Mouse (Mus musculus): ENCODE measurements around the gene Slc43a2.

Slc43a2 gene

DNA sequence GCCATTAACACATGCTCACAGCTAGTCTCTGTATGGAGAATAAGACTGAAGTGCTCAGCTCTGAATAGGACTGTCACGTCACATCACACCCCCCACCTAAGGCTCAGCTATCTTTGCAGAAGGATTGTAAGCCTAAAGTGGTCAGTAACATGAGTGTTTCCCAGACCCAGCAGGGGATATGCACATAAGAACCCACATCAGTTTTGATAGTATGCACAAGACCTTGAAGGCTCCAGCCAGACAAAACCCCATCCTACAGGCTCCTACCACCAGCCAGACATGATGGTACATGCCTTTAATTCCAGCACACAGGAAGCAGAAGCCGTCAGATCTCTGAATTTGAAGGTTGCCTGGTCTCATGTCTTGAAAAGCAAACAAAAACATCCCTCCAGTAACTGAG, 78.5 kb downstream of the Slc43a2 start:
- DNase-seq, result no peak

DNA sequence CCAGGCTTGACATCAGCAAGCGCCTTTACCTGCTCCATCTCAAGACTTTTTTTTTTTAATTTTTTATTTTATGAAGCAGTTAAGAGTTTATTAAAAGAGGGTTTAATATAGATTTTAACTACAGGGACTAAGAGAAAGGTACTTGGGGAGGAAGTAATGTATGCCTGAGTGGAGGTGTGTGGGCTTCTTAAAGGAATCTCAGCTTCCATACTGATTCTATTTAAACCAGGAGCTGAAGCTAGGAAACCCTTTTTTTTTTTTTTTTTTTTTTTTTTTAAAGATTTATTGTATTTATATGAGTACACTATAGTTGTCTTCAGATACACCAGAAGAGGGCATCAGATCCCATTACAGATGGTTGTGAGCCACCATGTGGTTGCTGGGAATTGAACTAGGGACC, 83.3 kb downstream of the Slc43a2 start:
- no peak for DNase-seq

- DNase-seq, result no peak
Measured at GRCm38 (mm10) chr11:75615556-75615955, 84.1 kb downstream of the Slc43a2 start.

DNA sequence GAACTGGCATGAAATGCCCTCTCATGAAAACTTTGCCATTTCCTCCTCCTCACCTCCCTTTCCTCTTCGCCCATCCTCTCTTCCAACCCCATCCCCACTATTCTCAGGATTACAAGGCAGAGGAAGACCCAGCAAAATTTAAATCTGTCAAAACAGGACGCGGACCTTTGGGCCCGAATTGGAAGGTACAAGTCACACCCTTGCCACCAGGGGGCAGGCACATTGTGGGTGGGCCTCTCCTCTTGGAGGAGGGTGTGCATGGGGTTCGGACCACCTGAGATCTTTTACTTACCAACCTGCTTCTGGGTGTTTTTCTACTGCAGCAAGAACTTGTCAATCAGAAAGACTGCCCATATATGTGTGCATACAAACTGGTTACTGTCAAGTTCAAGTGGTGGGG, 87.6 kb downstream of the Slc43a2 start:
- peak; percentile 60 for DNase-seq

DNA sequence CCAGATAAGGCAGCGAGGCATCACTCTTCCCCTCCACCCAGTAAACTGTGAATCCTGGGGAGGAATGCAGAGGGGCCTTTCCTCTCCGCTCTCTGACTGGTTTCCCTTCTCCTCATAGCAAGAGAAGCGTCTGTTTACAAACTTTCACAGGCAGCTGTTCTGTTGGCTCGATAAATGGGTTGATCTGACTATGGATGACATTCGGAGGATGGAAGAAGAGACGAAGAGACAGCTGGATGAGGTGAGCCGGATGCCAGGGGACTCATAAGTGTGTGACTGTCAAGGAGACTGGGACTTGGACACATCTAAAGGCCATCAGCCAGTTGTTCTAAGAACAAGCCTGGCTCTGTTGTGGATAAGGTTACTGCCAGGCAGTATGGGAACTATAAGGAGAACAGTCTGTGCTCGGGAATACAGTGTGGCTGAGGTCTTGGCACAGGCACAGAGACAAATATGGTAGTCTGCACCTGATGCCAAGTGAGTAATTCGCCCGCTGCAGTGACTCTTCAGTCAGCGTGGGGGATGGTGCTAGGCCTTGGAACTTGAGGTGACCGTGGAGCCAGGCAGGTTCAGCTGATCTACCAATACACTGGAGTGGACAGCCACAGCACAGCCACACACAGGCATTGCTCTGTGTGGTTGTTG, 88.8 kb downstream of the Slc43a2 start:
- no peak for DNase-seq

GRCm38 (mm10) chr11:75621426-75621825, 89.9 kb downstream of the Slc43a2 start:
- no peak for DNase-seq

DNA sequence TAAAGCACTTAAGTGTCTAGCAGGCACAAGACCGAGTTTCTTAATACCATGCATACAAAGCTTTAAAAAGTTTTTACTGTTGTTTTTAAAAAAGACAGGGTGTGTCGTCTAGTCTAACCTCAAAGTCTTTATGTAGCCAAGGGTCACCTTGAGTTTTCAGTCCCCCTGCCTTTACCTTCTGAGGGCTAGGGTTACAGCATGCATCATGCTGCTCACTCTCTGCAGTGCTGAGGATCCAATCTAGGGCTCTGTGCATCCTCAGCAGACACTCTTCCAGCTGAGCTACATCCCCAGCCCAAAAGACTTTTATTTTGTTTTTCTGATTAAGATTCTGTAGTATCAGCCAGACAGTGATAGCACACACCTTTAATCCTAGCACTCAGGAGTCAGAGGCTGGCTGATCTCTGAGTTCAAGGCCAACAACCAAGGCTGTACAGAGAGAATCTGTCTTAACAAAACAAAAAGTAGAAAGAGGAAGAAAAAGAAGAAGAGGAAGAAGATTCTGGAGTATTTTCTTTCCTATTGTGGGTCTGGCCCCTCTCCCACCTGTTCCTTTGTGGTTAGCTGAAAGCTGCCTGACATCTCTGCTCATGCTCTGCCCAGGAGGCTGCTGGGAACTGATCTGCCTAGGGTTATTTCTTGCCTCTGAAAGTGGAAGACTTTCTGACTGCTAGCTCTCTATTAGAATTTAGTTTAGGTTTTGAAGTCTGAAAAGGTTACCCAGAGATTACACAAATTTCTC, 91.3 kb downstream of the Slc43a2 start:
- DNase-seq, result peak; percentile 55

DNA sequence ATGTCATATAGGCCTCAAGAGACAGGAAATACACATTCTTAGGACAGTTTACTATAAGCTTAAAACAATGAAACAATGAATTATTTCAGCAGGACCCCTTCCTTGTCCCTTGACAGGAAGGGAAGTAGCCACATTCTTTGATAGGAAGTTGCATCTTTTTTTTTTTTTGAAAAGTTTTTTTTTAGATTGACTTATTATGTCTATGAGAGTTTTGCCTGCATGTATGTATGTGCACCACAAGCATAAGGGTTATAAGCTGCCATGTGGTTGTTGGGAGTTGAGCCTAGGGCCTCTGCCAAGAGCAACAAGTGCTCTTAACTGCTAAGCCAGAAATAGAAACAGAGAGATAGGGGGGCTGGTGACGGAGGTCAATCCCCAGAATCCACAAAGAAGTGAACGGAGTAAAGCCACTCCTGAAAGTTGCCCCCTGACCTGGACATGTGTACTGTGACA, 92.6 kb downstream of the Slc43a2 start:
- no peak for DNase-seq

GRCm38 (mm10) chr11:75625820-75626219, 94.3 kb downstream of the Slc43a2 start:
- no peak for DNase-seq

Data from thymus, postnatal 25 days (tissue).